In the genomic region with DNA sequence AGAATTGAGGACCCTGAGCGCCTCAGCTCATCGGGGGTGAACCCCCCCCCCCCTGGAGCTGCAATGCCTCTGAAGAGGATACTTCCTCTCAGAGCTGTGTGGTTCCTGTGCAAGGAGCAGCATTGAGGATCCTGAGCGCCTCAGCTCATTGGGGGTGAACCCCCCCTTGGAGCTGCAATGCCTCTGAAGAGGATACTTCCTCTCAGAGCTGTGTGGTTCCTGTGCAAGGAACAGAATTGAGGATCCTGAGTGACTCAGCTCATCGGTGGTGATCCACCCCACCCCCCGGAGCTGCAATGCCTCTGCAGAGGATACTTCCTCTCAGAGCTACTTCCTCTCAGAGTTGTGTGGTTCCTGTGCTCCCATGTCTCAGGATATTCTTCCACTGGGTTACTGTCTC, we compare ENCODE assay signal across 16 mouse cellular contexts. TPM values are rescaled to one million over a fixed set of nuclear protein-coding genes. Genes with fewer than 3 reads are reported as not detected.
DNase-seq lines count a peak whose midpoint lies in the region; ATAC-seq and TF ChIP-seq lines count a peak whose summit lies in the region.
"Had no signal": no experiment of that assay in that cellular context is flagged by ENCODE, and none has a peak within 500 bp of the region (broad histone marks: within the 10 kb centered on the region; RNA-seq: fewer than 3 reads in every experiment).

No protein-coding gene starts in this region.

- peak; percentile 22; the same call in 1 of the 2 replicates for ATAC-seq in stomach, embryonic 15.5 days (ENCODE audit: insufficient read depth, low FRiP score, low read depth)
- ATAC-seq in stomach, postnatal 0 days (ENCODE audit: low FRiP score, low TSS enrichment), result no peak
- ATAC-seq: forebrain, embryonic 16.5 days had no signal

- H3K9ac ChIP-seq in stomach, embryonic 15.5 days, result no peak overlapping the region
- H3K9ac ChIP-seq in stomach, postnatal 0 days (ENCODE audit: low read length), result no peak overlapping the region
- H3K9ac ChIP-seq: embryonic facial prominence, embryonic 12.5 days; hindbrain, embryonic 12.5 days; kidney, embryonic 15.5 days had no signal

- no peak for TF ChIP-seq EP300 in stomach, postnatal 0 days (optimal IDR thresholded peaks at IDR 0.05)

- intact Hi-C loops in left cerebral cortex, postnatal 4 days (cut with DNase I), result no loop called here

- H3K27ac ChIP-seq in stomach, embryonic 15.5 days, result no peak overlapping the region
- no peak overlapping the region for H3K27ac ChIP-seq in stomach, postnatal 0 days (replicated peaks)
- H3K27ac ChIP-seq: embryonic facial prominence, embryonic 12.5 days; hindbrain, embryonic 12.5 days; kidney, embryonic 15.5 days had no signal

- DNase-seq in heart, adult 9 months (ENCODE audit: low spot score in 2 of 2), result peak; percentile 17 to 42
- no peak for DNase-seq in heart, postnatal 4 days
- DNase-seq in stomach, postnatal 0 days (ENCODE audit: low spot score), result no peak
- peak; percentile 2 for DNase-seq in lung, postnatal 14 days
- DNase-seq in telencephalon, adult 2 months (ENCODE audit: low read depth, low spot score), result peak; percentile 33
- no peak for DNase-seq in left cerebral cortex, postnatal 4 days
- DNase-seq in adrenal gland, adult 18-20 months (ENCODE audit: low spot score in 2 of 2), result no peak
- DNase-seq: right cerebral cortex, adult 18-20 months; thymus, adult 2 months had no signal

- no peak for TF ChIP-seq CTCF in stomach, postnatal 0 days (IDR thresholded peaks at IDR 0.05; ENCODE audit: low read depth)

- H3K4me2 ChIP-seq in stomach, embryonic 15.5 days, result no peak overlapping the region
- no peak overlapping the region for H3K4me2 ChIP-seq in stomach, postnatal 0 days (replicated peaks; ENCODE audit: low read depth)
- H3K4me2 ChIP-seq: embryonic facial prominence, embryonic 12.5 days; hindbrain, embryonic 12.5 days; kidney, embryonic 15.5 days had no signal

- no peaks in the 10 kb centered on the region for H3K36me3 ChIP-seq in stomach, embryonic 15.5 days
- H3K36me3 ChIP-seq in stomach, postnatal 0 days (ENCODE audit: control insufficient read depth, insufficient read depth, low read length), result no peaks in the 10 kb centered on the region
- H3K36me3 ChIP-seq: embryonic facial prominence, embryonic 12.5 days; hindbrain, embryonic 12.5 days; kidney, embryonic 15.5 days had no signal

- H3K4me3 ChIP-seq in stomach, embryonic 15.5 days (replicated peaks), result no peak overlapping the region
- H3K4me3 ChIP-seq in stomach, postnatal 0 days (ENCODE audit: low read depth, low read length), result no peak overlapping the region
- H3K4me3 ChIP-seq: embryonic facial prominence, embryonic 12.5 days; hindbrain, embryonic 12.5 days; kidney, embryonic 15.5 days had no signal

- H3K9me3 ChIP-seq in stomach, embryonic 15.5 days, result no peaks in the 10 kb centered on the region
- no peaks in the 10 kb centered on the region for H3K9me3 ChIP-seq in stomach, postnatal 0 days (ENCODE audit: control insufficient read depth, low read length)
- H3K9me3 ChIP-seq: embryonic facial prominence, embryonic 12.5 days; hindbrain, embryonic 12.5 days; kidney, embryonic 15.5 days had no signal

- no peaks in the 10 kb centered on the region for H3K27me3 ChIP-seq in stomach, embryonic 15.5 days (replicated peaks)
- H3K27me3 ChIP-seq in stomach, postnatal 0 days (ENCODE audit: control insufficient read depth, insufficient read depth, low read length), result no peaks in the 10 kb centered on the region
- H3K27me3 ChIP-seq: embryonic facial prominence, embryonic 12.5 days; hindbrain, embryonic 12.5 days; kidney, embryonic 15.5 days had no signal

- WGBS in stomach, embryonic 15.5 days, result 69% methylated on average over 5 of the region's 5 CpGs
- WGBS in stomach, postnatal 0 days, result 80% methylated on average over 5 of the region's 5 CpGs

- H3K4me1 ChIP-seq in stomach, embryonic 15.5 days, result no peaks in the 10 kb centered on the region
- H3K4me1 ChIP-seq in stomach, postnatal 0 days (replicated peaks; ENCODE audit: control insufficient read depth, insufficient read depth), result no peaks in the 10 kb centered on the region
- H3K4me1 ChIP-seq: embryonic facial prominence, embryonic 12.5 days; hindbrain, embryonic 12.5 days; kidney, embryonic 15.5 days had no signal

RNA-seq across cellular contexts. Expression of a gene that starts 20.8 kb away (rescaled TPM):
- under 1 TPM in 1 of 2 experiments, not detected in 1; 0.11 TPM for total RNA-seq in heart, postnatal 4 days (2021)
- 0.09 and 0.10 TPM in 2 replicates for polyA plus RNA-seq in stomach, embryonic 15.5 days (2015; fragmentation: Nextera tagmentation; extraction: Ambion mirVana)
- polyA plus RNA-seq in stomach, postnatal 0 days (2015; fragmentation: Nextera tagmentation; extraction: Ambion mirVana), result 0.04 and 0.07 TPM in 2 replicates
- under 1 TPM; 0.08 TPM for total RNA-seq in left cerebral cortex, postnatal 4 days (2021)
- under 1 TPM; 0.27 to 0.58 TPM for total RNA-seq in adrenal gland, adult 18-20 months (2021)
- polyA plus RNA-seq: C2C12; forebrain, embryonic 16.5 days; hindbrain, embryonic 12.5 days; kidney, embryonic 15.5 days; neural tube, embryonic 11.5 days had no signal

Comparison
In these comparisons a context has a peak if more than half of its experiments do, and no peak if none do; other contexts are left out.
1. DNase-seq: peak in heart, adult 9 months (2 of 2), lung, postnatal 14 days (single experiment) and telencephalon, adult 2 months (single experiment); none in heart, postnatal 4 days (single experiment), stomach, postnatal 0 days (single experiment), left cerebral cortex, postnatal 4 days (single experiment) and adrenal gland, adult 18-20 months (0 of 2).